Mouse (Mus musculus): ENCODE results near the gene Igsf9b. TPM values are rescaled to one million over a fixed set of nuclear protein-coding genes. Genes with fewer than 3 reads are reported as not detected.

Gene Igsf9b
- polyA plus RNA-seq, 1 experiment from 2014 or later = 2.4 TPM

GRCm38 (mm10) chr9:27305502-27305901 is 6.5 kb downstream of the Igsf9b start:
- WGBS = 57% methylated on average over 3 of the region's 3 CpGs
- H3K36me3 ChIP-seq (replicated peaks; ENCODE audit: control insufficient read depth, insufficient read depth, low read depth, low read length) = no peaks in the 10 kb centered on the region
- DNase-seq (ENCODE audit: low spot score) (no peak), ATAC-seq (replicated peaks; ENCODE audit: insufficient number of reproducible peaks, low FRiP score, low TSS enrichment, low read depth) (no peak)
- H3K27me3 ChIP-seq (ENCODE audit: control insufficient read depth, insufficient read depth, low read length) = 0 out of 2 replicates have a peak, but pooled peaks cover 3% of the 10 kb centered on the region
- no peak overlapping the region for H3K4me3 ChIP-seq (ENCODE audit: low read depth, low read length)
- H3K9ac ChIP-seq (replicated peaks; ENCODE audit: low read length) = no peak overlapping the region
- H3K9me3 ChIP-seq (replicated peaks; ENCODE audit: control insufficient read depth, low read length) = no peaks in the 10 kb centered on the region
- no peak overlapping the region for H3K4me2 ChIP-seq (ENCODE audit: low read depth, low read length)
- peaks cover 6% of the 10 kb centered on the region for H3K4me1 ChIP-seq (ENCODE audit: control insufficient read depth, insufficient read depth, low read length)
- H3K27ac ChIP-seq (replicated peaks; ENCODE audit: low read depth, low read length) = no peak overlapping the region

GRCm38 (mm10) chr9:27306642-27307041 is 7.6 kb downstream of the Igsf9b start:
- Histone ChIP-seq H3K36me3 (replicated peaks; ENCODE audit: control insufficient read depth, insufficient read depth, low read depth, low read length) (no peaks in the 10 kb centered on the region), H3K4me2 (ENCODE audit: low read depth, low read length) (no peak overlapping the region), H3K27me3 (ENCODE audit: control insufficient read depth, insufficient read depth, low read length) (no peaks in the 10 kb centered on the region), H3K27ac (replicated peaks; ENCODE audit: low read depth, low read length) (no peak overlapping the region), H3K9me3 (replicated peaks; ENCODE audit: control insufficient read depth, low read length) (no peaks in the 10 kb centered on the region), H3K4me1 (ENCODE audit: control insufficient read depth, insufficient read depth, low read length) (peaks cover 6% of the 10 kb centered on the region), H3K9ac (replicated peaks; ENCODE audit: low read length) (no peak overlapping the region), H3K4me3 (ENCODE audit: low read depth, low read length) (no peak overlapping the region)
- no peak for ATAC-seq (replicated peaks; ENCODE audit: insufficient number of reproducible peaks, low FRiP score, low TSS enrichment, low read depth)
- no peak for DNase-seq (ENCODE audit: low spot score)
- WGBS = 27% methylated on average over 4 of the region's 4 CpGs

GRCm38 (mm10) chr9:27307265-27307664 is 8.3 kb downstream of the Igsf9b start:
- Histone ChIP-seq H3K9me3 (replicated peaks; ENCODE audit: control insufficient read depth, low read length) (no peaks in the 10 kb centered on the region), H3K36me3 (replicated peaks; ENCODE audit: control insufficient read depth, insufficient read depth, low read depth, low read length) (no peaks in the 10 kb centered on the region), H3K27ac (replicated peaks; ENCODE audit: low read depth, low read length) (no peak overlapping the region), H3K9ac (replicated peaks; ENCODE audit: low read length) (no peak overlapping the region), H3K4me2 (ENCODE audit: low read depth, low read length) (no peak overlapping the region), H3K4me1 (ENCODE audit: control insufficient read depth, insufficient read depth, low read length) (peaks cover 6% of the 10 kb centered on the region), H3K27me3 (ENCODE audit: control insufficient read depth, insufficient read depth, low read length) (no peaks in the 10 kb centered on the region), H3K4me3 (ENCODE audit: low read depth, low read length) (no peak overlapping the region)
- DNase-seq (ENCODE audit: low spot score) (no peak), ATAC-seq (replicated peaks; ENCODE audit: insufficient number of reproducible peaks, low FRiP score, low TSS enrichment, low read depth) (0 out of 2 replicates have a peak, but pooled peaks have one; percentile 20)
- 27% methylated on average over 2 of the region's 3 CpGs for WGBS

GRCm38 (mm10) chr9:27308045-27308444 is 9.0 kb downstream of the Igsf9b start:
- 29% methylated on average over 7 of the region's 7 CpGs for WGBS
- DNase-seq (ENCODE audit: low spot score) (peak; percentile 75), ATAC-seq (replicated peaks; ENCODE audit: insufficient number of reproducible peaks, low FRiP score, low TSS enrichment, low read depth) (0 out of 2 replicates have a peak, but pooled peaks have one; percentile 35)
- Histone ChIP-seq H3K4me1 (ENCODE audit: control insufficient read depth, insufficient read depth, low read length) (peaks cover 3% of the 10 kb centered on the region; the same call in 1 of the 2 replicates), H3K4me2 (ENCODE audit: low read depth, low read length) (no peak overlapping the region), H3K27me3 (ENCODE audit: control insufficient read depth, insufficient read depth, low read length) (no peaks in the 10 kb centered on the region), H3K4me3 (ENCODE audit: low read depth, low read length) (no peak overlapping the region), H3K9me3 (replicated peaks; ENCODE audit: control insufficient read depth, low read length) (no peaks in the 10 kb centered on the region), H3K36me3 (replicated peaks; ENCODE audit: control insufficient read depth, insufficient read depth, low read depth, low read length) (no peaks in the 10 kb centered on the region), H3K27ac (replicated peaks; ENCODE audit: low read depth, low read length) (no peak overlapping the region; the same call in 1 of the 2 replicates), H3K9ac (replicated peaks; ENCODE audit: low read length) (no peak overlapping the region)

GRCm38 (mm10) chr9:27308561-27308960 is 9.6 kb downstream of the Igsf9b start:
- H3K27me3 ChIP-seq (ENCODE audit: control insufficient read depth, insufficient read depth, low read length) = no peaks in the 10 kb centered on the region
- H3K27ac ChIP-seq (replicated peaks; ENCODE audit: low read depth, low read length) = no peak overlapping the region; the same call in 1 of the 2 replicates
- ATAC-seq (replicated peaks; ENCODE audit: insufficient number of reproducible peaks, low FRiP score, low TSS enrichment, low read depth) = peak; percentile 46; the same call in 1 of the 2 replicates
- H3K9me3 ChIP-seq (replicated peaks; ENCODE audit: control insufficient read depth, low read length) = no peaks in the 10 kb centered on the region
- H3K4me3 ChIP-seq (ENCODE audit: low read depth, low read length) = no peak overlapping the region
- no peak overlapping the region for H3K4me2 ChIP-seq (ENCODE audit: low read depth, low read length)
- DNase-seq (ENCODE audit: low spot score) = peak; percentile 30
- no peaks in the 10 kb centered on the region for H3K36me3 ChIP-seq (replicated peaks; ENCODE audit: control insufficient read depth, insufficient read depth, low read depth, low read length)
- H3K9ac ChIP-seq (replicated peaks; ENCODE audit: low read length) = no peak overlapping the region
- WGBS = 30% methylated on average over 6 of the region's 6 CpGs
- peaks cover 3% of the 10 kb centered on the region; the same call in 1 of the 2 replicates for H3K4me1 ChIP-seq (ENCODE audit: control insufficient read depth, insufficient read depth, low read length)

GRCm38 (mm10) chr9:27310005-27310404 is 11.0 kb downstream of the Igsf9b start:
- Histone ChIP-seq H3K4me3 (ENCODE audit: low read depth, low read length) (no peak overlapping the region), H3K27ac (replicated peaks; ENCODE audit: low read depth, low read length) (no peak overlapping the region), H3K36me3 (replicated peaks; ENCODE audit: control insufficient read depth, insufficient read depth, low read depth, low read length) (no peaks in the 10 kb centered on the region), H3K4me2 (ENCODE audit: low read depth, low read length) (no peak overlapping the region), H3K9me3 (replicated peaks; ENCODE audit: control insufficient read depth, low read length) (no peaks in the 10 kb centered on the region), H3K27me3 (ENCODE audit: control insufficient read depth, insufficient read depth, low read length) (no peaks in the 10 kb centered on the region), H3K9ac (replicated peaks; ENCODE audit: low read length) (no peak overlapping the region), H3K4me1 (ENCODE audit: control insufficient read depth, insufficient read depth, low read length) (no peaks in the 10 kb centered on the region)
- no peak for DNase-seq (ENCODE audit: low spot score)
- no peak for ATAC-seq (replicated peaks; ENCODE audit: insufficient number of reproducible peaks, low FRiP score, low TSS enrichment, low read depth)
- WGBS = 77% methylated on average over 4 of the region's 4 CpGs

- H3K4me1 ChIP-seq (ENCODE audit: control insufficient read depth, insufficient read depth, low read length) = no peaks in the 10 kb centered on the region
- ATAC-seq (replicated peaks; ENCODE audit: insufficient number of reproducible peaks, low FRiP score, low TSS enrichment, low read depth) = no peak
- H3K27me3 ChIP-seq (ENCODE audit: control insufficient read depth, insufficient read depth, low read length) = no peaks in the 10 kb centered on the region
- H3K36me3 ChIP-seq (replicated peaks; ENCODE audit: control insufficient read depth, insufficient read depth, low read depth, low read length) = no peaks in the 10 kb centered on the region
- no peak overlapping the region for H3K27ac ChIP-seq (replicated peaks; ENCODE audit: low read depth, low read length)
- H3K4me2 ChIP-seq (ENCODE audit: low read depth, low read length) = no peak overlapping the region
- H3K4me3 ChIP-seq (ENCODE audit: low read depth, low read length) = no peak overlapping the region
- 92% methylated on average over 5 of the region's 5 CpGs for WGBS
- no peaks in the 10 kb centered on the region for H3K9me3 ChIP-seq (replicated peaks; ENCODE audit: control insufficient read depth, low read length)
- H3K9ac ChIP-seq (replicated peaks; ENCODE audit: low read length) = no peak overlapping the region
- no peak for DNase-seq (ENCODE audit: low spot score)
Observed at GRCm38 (mm10) chr9:27313427-27313826, 14.4 kb downstream of the Igsf9b start.

- WGBS = 95% methylated on average over 8 of the region's 8 CpGs
- Histone ChIP-seq H3K27ac (replicated peaks; ENCODE audit: low read depth, low read length) (no peak overlapping the region), H3K9me3 (replicated peaks; ENCODE audit: control insufficient read depth, low read length) (no peaks in the 10 kb centered on the region), H3K9ac (replicated peaks; ENCODE audit: low read length) (no peak overlapping the region), H3K36me3 (replicated peaks; ENCODE audit: control insufficient read depth, insufficient read depth, low read depth, low read length) (no peaks in the 10 kb centered on the region), H3K4me3 (ENCODE audit: low read depth, low read length) (no peak overlapping the region), H3K4me1 (ENCODE audit: control insufficient read depth, insufficient read depth, low read length) (no peaks in the 10 kb centered on the region), H3K4me2 (ENCODE audit: low read depth, low read length) (no peak overlapping the region), H3K27me3 (ENCODE audit: control insufficient read depth, insufficient read depth, low read length) (no peaks in the 10 kb centered on the region)
- DNase-seq (ENCODE audit: low spot score) (no peak), ATAC-seq (replicated peaks; ENCODE audit: insufficient number of reproducible peaks, low FRiP score, low TSS enrichment, low read depth) (no peak)
Observed at GRCm38 (mm10) chr9:27321267-27321666, 22.3 kb downstream of the Igsf9b start.

All from embryonic facial prominence, embryonic 11.5 days (tissue).